Mouse (Mus musculus) layer of hippocampus, postnatal 10 days (tissue): ENCODE data around the gene Ubxn10. TPM values are rescaled to one million over a fixed set of nuclear protein-coding genes. Genes with fewer than 3 reads are reported as not detected.

Experiments
- DNase-seq, 2 experiments: peaks; one replicate each; pipeline ENCODE4 v3.0.0; 2021; ENCODE audit warnings: low spot score in 2 of 2
- long read RNA-seq: library from polyadenylated mRNA; stranded (forward); transcript quantifications from one replicate; pipeline ENCODE4 v2.0.0, GENCODE M21; 2023
- total RNA-seq, 2 experiments: library from RNA; stranded (reverse); gene quantifications; 2 replicates each; pipeline ENCODE4 v1.2.3; 2021

Gene Ubxn10
- total RNA-seq, result 1 to 10 TPM; 1.7 to 2.1 TPM
- long read RNA-seq, partial matches to known transcripts, result 0 of 1 reads
- long read RNA-seq, other reads (novel, unspliced or antisense), result 0 of 1 reads

DNA sequence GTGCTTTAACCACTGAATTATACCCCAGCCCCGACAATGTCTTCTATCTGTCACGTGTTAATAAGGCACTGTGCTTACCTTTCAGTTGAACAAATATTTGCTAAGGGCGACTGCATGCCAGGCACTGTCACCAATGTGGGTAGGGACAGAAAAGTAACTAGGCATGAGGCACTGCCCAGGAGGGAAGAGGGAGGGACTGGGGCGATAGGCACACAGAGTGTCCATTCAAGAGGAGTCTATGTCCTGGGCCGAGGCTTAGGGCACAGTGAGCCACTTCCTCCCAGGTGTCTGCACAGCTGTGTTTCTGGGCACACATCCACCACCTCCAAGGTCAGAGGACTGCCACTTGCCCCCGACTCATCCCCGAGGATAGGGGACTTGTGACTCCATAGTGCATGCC, at the start of gene Ubxn10:
Gene Ubxn10 (minus strand): TSS at position 137 of the 400 bp plus-strand sequence.
- no peak for DNase-seq

DNA sequence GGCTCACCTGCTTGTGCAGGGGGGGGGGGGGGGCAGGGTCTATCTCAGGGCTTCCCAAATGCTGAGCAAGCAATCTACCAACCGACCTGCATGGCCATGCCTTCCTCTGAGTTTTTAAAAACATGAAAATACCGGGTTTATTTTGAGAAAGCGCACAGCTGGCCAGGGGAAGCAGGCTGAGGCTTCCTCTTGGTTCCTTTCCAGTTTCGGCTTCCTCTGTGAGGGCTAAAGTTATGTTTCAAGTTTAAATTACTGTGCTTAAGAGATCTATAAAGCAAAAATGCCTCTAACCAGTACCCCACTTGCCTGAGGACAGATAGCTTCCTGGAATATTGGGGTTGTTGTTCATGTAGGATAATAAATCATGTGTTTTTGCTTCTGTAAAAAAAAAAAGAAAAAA, 49.2 kb upstream of the Ubxn10 start:
- DNase-seq, result no peak

DNA sequence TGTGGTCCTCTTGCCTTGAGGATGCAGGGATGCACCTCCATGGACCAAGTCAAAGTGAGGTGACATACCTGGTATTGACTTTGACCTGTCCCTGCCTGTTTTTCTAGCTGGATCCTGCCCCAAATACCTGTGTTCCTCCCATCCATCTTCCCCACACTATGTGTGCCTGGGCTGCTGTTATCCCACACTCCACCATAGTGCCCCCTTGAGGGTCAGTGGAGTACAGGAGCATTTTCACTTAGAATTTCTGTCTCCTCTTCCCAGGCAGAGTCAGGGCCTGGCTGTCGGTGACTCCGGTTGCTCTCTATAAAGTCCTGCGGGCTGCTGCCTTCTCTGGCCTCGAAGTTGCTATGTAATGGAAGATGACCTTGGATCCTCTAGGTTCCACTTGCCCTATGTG, 48.8 kb upstream of the Ubxn10 start:
- DNase-seq, result no peak

DNA sequence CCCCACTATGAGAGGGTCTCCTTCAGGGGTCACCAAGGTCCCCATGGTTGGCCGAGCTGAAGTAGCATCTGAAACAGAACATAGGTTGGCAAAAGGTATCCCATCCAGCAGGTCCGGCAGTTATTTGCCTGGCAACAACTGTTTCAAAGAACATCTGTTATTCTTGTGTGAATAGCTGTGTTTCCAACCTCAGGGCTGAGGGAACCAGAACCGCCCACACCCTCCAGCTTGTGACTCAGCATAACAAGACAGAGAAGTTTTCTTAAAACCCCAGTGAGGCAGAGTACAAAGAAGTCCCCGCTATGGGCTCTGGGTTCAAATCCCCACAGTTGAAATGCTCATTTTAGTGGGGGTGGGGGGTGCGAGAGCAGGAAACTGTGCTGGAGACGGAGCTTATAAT, 45.1 kb upstream of the Ubxn10 start:
- DNase-seq, result no peak

DNA sequence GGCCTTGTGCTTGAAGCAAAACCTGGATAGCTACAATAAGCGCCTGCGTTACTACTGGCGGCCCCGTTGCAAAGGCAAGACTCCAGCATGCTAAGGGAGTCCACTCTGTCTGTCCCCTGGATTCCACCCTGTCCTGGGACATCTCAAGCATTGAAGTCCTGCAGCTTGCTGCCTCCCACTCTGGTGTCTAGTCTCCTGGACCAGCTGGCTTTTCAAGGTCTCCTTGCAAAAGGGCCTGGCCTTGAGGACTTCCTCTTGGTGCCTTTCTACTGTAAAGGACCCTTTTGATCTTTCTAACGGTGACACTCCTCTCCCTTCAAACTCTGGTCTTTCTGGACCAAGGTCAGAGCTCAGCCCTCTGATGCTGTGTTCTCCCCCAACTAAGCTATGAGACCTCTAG, 43.3 kb upstream of the Ubxn10 start:
- DNase-seq, result no peak

DNA sequence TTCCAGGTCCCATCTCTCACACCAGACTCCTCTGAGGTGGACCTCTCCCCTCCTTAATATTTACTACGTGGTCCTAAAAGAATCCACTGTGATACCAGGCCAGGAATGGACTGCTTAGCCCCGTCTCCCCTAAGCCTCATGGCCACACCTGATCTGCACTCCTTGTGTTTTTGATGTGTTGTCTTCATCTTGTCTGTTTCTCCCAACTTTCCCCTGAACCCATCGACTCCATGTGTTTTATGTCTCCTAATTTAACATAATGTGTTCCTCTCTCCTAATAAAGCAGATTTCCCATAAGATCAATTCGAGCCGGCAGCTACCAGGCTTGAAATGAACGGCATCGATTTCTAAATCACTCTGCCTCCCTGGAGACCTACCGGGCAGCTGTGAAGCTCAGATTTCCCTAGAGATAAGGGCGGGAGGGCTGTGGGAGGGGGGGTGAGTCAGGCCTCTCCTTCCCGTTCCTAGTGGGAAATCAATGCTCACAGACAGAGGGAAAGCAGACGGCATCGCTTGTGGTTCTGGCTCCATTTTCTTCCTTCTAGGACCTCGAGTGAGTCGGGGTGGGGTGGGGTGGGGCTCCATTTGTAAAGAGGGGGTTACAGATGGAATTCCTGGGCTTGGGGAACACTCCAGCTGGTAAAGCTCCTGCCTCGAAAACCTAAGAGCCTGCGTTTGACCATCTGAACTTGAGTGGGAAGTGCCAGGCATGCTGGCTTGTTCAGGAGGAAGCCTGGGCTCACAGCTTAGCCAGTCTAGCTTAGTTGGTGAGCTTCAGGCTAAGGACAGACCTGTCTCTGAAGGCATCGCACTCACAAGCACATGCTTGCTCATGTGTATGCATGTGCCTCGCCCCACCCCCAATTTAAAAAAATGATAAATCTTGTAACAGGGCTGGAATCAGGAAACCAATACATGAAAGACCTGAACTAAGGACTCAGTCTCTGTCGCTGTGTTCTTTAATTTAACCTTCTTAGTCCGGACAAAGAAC, 40.7 kb upstream of the Ubxn10 start:
- no peak for DNase-seq

DNA sequence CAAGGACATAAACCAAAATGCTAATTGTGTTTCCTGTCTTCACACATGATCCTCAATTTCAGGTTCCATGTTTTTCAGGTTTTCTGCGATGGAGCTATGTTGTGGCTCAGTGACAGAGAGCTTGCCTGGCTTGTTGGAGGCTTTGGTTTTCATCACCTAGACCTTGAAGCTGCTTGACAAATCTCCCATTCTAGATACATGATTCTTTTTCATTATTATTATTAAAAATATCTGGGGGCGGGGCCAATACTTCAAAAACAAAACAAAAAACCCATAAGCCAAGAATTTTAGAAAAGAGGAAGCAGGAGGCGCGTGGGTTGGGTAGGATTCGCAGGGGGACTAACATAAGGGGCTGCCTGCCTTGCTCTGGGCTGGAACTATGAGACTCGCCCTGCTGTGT, 38.5 kb upstream of the Ubxn10 start, which contains the start of gene Pla2g2d:
Gene Pla2g2d (plus strand): TSS at position 301 of the 400 bp plus-strand sequence.
- no peak for DNase-seq

DNA sequence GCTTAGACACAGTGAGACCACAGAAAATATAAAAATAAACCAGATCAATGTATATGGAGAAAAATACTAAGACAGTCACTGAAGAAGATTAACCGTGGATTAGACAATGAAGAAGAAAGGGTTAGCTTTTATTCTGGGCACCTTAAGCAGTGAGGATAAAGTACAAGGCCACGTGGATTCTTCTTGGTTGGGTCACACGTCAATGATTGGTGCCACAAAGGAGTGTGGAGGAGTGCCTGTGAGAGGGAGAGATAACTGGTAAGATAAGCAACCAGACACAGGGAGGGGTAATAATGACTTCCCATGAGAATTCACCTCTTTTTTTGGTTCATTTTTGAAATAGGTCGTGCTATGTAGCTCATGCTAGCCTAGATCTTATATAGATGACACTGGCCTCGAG, 35.4 kb upstream of the Ubxn10 start:
- DNase-seq, result no peak

DNA sequence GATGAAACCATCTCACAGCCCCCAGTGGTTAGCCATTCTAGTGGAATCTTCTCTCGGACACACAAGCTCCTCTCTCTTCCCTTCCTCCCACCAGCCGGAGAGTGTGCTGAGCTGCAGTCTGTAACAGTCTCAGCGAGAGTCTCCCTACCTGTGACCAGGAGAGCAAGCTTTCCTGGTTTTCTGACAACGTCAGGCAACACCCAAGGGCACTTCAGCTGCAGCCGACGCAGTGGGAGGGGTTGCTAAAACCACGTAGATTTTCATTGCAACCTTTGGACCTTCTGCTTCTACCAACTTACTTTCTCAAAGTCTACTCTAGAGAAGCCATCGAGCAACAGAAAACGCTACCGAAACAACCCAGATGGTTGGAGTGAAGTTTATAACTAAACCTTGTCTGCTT, 35.0 kb upstream of the Ubxn10 start:
- DNase-seq, result no peak

DNA sequence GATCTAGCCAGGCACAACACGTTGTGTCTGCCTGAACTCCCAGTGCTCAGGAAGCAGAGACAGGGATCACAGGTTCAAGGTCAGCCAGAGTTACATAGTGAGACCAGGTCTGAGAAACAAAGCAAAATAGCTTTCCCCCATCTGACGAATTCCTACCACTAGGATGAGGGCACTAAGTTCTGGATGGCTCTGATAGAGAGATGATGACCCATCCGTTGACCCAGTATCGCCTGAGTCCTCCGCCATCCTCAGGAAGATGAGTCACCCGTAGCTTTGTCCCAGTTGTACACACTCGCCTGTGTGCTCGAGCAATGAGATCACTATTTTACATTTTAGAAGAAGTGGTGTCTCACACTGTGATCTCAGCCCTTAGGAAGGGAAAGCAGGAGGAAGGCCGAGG, 25.3 kb upstream of the Ubxn10 start:
- no peak for DNase-seq

DNA sequence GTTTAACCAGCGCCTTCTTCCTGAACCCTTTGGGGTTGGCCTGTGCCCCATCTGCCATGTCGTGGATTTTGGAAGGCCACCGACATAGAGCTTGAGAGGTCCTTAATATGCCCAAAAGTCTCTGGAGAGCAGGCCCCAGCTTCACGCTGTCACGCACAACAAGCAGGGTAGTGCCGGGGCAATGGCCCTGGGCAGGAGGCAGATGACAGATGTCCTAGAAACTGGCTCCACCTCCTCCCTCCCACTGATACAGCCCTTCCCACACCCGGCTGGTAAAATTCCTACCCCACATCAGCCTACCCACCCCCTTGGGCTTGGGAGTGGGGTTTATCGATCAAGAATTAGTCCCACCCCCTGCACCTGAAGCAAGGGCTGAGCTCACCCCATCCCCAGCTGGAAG, 20.4 kb upstream of the Ubxn10 start, which contains the start of gene Pla2g2f:
Gene Pla2g2f (minus strand): TSS at position 211 of the 400 bp plus-strand sequence.
- DNase-seq, result no peak

DNA sequence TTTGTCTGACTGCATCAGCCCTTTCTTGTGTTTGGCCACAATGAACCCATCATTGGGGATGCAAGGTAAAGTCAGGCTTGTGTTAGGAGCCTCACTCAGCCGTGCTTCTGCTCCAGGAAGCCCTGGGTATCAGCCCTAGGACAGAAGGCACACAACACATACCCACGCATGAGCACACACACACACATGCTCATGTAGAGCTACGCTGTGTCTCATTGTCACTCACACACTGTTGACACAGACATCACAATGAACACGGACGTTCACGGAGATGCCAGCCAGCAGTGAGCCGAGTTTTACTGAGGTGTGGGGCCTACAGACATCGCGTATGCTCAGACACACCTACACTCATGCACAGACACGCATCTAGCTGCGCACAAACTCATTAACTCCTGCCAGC, 19.0 kb upstream of the Ubxn10 start:
- no peak for DNase-seq

DNA sequence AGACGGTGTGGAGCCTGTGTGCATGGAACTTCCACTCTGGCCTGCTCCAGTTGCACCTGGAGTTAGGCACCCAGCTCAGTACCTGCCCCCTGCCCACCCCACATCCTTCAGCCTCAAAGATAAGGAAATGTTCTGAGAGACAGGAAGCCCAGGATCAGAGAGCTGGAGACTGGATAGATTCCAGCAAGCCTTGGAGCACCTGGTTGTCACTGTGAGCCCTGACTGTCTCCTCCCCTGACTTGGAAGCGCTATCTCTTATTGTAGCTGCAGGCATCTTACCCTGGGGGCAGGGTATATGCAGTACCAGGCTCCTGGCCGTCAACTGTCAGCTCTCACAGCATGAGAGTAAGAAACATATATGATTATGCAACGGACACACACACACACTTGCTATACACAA, 18.5 kb upstream of the Ubxn10 start:
- DNase-seq, result no peak

DNA sequence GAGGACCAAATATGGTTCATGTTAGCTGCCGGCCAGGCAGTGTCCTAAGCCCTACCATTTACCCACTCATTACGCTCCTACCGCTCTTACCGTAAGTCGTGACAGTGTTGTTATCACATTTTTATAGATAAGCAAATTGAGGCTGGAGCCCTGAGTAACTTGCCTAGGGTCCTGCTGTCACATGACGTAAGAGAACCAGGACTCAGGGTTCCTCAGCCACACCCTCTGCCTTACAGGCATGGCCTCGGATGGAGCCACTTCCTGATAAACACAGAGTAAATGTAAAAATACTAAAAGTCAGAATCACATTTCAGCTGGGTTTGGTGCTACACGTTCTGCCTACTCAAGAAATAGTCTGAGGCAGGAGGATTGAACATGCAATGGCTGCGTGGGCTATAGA, 17.5 kb upstream of the Ubxn10 start:
- DNase-seq, result no peak

DNA sequence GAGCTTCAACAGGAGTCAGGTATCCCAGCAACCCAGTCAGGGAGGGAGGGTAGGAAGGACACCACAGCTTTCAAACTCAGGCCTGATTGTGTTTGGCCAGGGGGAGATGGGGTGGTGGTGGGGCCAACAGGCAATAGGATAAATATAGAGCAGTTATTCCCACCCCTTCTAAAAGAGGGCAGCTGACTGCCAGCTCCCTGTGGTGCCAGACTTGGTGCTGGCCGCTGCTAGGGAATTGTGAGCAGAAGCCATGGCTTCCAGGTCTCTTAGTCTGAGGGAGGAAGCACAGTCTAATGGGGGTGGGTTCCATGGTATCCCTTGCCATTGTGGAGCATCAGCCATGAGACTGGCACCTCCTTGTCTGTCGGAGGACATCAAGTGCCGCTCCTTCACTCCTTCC, 16.6 kb upstream of the Ubxn10 start:
- no peak for DNase-seq

DNA sequence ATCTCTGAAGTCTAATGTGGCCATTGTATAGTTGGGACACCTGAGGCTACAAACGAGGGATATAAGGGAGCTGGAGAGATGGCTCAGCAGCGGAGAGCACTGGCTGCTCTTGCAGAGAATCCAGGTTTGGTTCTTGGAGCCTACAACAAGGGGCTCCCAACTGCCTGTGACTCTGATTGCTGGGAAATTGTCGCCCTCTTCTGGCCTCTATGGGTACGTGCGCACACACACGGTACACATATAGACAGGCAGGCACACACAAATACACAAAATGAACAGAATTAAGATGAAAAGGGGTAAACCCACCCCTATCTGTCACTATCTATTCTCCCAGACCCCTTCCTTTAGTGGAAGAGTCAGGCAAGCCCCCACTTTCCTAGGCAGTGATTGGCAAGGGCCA, 15.6 kb upstream of the Ubxn10 start:
- DNase-seq, result no peak

DNA sequence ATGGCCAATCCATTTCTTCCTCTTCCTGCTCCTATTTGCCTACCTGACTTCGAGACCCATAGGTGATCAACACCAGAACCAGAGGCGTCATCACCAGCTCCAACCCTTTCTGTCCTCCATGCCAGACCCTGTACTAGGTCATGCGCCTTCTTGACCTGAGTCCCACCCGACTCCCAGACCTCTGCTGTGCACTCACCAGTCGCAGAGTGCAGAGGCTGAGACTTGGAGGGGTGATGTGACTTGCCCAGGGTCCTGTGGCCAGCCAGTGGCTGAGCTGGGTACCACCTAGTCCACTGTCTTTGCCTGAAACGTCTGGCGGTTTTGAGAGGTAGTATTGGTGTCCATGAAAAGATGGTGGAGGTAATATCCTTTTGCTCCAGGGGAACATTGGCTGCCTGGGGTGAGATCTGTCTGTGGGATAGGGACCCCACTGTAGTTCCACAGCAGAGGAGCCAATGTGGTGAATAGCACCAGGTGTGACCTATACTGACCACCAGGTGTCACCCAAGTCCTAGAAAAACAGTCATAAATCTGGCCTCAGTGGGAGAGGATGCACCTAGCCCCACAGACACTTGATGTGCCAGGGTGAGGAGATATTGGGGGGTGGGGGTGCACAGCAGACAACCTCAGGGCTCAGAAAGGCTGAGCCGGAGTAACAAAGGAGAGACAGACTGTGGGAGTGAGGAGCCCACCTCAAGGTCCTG, 11.6 kb upstream of the Ubxn10 start:
- peak; percentile 72 to 75 for DNase-seq

DNA sequence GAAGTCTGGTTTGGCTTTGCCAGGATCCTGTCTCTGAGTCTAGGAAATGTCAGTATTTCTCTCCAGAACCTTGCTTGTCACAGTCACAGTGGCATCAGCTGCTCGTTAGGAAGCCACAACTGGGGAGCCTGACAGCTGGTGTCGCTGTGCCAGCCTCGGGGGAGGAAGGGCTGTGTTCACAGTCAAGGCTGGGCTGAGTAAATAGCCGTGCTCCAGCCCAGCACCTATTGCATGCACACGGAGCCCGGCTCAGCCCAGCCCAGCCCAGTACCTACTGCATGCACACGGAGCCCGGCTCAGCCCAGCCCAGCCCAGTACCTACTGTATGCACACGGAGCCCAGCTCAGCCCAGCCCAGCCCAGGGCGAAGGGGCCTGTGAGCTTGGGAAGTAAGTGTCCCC, 10.9 kb upstream of the Ubxn10 start:
- DNase-seq, result peak in 1 of 2 experiments; percentile 40

DNA sequence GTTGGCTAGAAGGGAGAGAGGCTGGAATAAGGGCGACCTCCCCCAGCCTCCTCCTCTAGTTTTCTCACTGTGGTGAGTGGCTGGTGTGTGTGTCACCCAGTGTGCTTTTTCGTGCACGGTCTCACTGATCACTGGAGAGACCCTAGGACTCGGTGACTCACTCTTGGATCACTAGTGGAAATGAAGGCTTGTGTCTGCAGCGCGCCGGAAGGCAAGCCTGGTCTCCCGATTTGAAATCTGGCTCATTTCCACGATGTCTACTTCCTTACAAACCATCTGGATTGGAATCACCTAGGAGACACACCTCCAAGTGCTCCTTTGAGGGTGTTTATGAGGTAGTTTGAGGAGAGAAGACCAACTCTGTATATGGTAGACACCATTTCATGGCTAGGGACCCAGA, 9.9 kb upstream of the Ubxn10 start:
- DNase-seq, result no peak

DNA sequence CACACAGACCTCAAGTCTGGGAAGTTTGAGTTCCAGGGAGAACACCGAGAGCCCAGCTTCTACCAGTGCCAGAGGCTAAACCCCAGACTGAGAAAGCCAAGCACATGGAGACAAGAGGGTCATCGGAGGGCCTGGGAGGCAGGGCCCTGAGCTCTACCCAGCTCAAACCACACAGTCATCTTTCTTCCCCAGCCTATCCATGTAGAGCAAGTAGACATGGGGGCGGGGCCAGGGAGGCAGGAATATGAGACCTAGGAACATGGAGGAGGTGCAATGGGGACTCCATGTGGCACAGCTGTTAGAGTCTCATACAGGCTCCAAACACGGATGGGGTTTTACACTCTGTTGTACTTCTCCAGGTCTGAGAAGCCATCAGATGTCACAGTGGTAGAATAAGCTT, 8.9 kb upstream of the Ubxn10 start:
- DNase-seq, result no peak

DNA sequence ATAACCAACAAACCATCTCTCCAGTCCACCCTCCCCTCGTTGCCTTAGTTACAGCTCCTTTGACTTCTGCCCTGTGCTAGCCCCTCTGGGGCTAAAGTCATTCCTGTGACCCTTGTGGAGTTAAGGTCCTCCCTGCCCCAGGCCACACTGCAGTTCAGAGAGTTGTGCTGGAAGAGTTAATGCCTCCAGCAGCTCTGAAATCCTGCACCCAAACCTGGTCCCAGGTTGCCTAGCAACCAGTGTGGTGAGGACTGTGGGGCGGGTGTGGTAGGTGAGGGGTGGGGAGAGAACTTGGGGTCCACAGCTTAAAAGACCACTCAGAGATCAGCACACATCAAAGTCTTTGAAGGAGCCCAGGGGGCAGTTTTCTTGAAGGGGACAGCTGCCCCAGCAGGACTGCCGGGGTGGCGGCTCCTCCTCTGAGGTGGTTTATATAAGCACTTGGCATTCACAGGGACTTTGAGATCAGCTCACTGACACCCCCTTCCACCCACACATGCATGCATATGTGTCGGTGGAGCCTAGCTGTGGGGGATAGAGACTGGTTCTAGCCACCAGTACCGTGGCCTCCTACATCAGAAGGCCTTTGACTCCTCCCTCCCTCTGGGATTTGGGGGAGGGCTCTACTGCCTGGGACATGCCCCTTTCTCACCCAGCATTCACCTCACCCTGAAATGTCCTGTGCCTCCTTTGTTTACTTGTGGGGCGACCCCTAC, 2.3 kb upstream of the Ubxn10 start:
- DNase-seq, result no peak

DNA sequence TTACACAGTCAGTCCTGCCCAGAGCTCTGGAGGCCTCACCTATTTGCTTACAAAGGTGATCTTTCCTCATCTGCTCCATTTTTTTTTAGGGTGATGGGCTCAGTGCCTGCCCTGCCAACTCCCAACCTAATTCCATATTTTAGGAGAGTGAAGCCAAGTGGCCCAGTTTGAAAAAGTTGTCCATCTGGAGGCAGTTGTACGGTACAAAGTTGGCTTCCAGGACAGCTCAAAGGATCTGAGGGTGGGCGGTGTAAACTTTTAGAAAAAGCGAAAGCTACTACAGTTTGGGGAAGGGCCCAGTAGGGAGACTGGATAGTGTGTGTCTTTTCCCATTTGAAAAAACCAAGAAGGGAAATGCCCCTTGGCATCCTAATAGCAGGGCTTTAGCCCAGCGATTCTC, 2.1 kb downstream of the Ubxn10 start:
- DNase-seq, result no peak
